Mouse (Mus musculus): ENCODE data around the gene Bcl2a1a.
"Not testable (repeated sequence)": the region's sequence is repeated elsewhere in the genome, so short reads cannot be mapped to it uniquely, and the experiment has no call there.

The Bcl2a1a gene

GRCm38 (mm10) chr9:88956670-88957153, at the start of gene Bcl2a1a:
Gene Bcl2a1a, plus strand, starts transcription at chr9:88956900.
- in situ Hi-C loops (cut with MboI, MseI): loop anchor here (10.0 kb wide), 1 partner anchor 222 kb away; the partner anchor contains the start of gene Bcl2a1d

GRCm38 (mm10) chr9:88916576-88916975, 40.1 kb upstream of the Bcl2a1a start:
- in situ Hi-C loops (cut with MboI, MseI): loop anchor here (5.0 kb wide), 2 partner anchors 149 to 241 kb away; no protein-coding TSS in a partner anchor

- in situ Hi-C loops (cut with MboI, MseI): not testable (repeated sequence)
Observed at GRCm38 (mm10) chr9:88938312-88938711, 18.4 kb upstream of the Bcl2a1a start.

GRCm38 (mm10) chr9:88951466-88951865, 5.2 kb upstream of the Bcl2a1a start:
- in situ Hi-C loops (cut with MboI, MseI): loop anchor here (10.0 kb wide), 1 partner anchor 217 kb away; the partner anchor contains the start of gene Bcl2a1d

GRCm38 (mm10) chr9:88953151-88953550, 3.5 kb upstream of the Bcl2a1a start:
- in situ Hi-C loops (cut with MboI, MseI): loop anchor here (10.0 kb wide), 1 partner anchor 218 kb away; the partner anchor contains the start of gene Bcl2a1d

GRCm38 (mm10) chr9:88955224-88955623, 1.5 kb upstream of the Bcl2a1a start:
- in situ Hi-C loops (cut with MboI, MseI): loop anchor here (10.0 kb wide), 1 partner anchor 220 kb away; the partner anchor contains the start of gene Bcl2a1d

GRCm38 (mm10) chr9:88956035-88956434, 665 bp upstream of the Bcl2a1a start:
- in situ Hi-C loops (cut with MboI, MseI): loop anchor here (10.0 kb wide), 1 partner anchor 221 kb away; the partner anchor contains the start of gene Bcl2a1d

- in situ Hi-C loops (cut with MboI, MseI): loop anchor here (10.0 kb wide), 1 partner anchor 224 kb away; the partner anchor contains the start of gene Bcl2a1d
Observed at GRCm38 (mm10) chr9:88958891-88959290, 2.2 kb downstream of the Bcl2a1a start.

GRCm38 (mm10) chr9:88959981-88960380, 3.3 kb downstream of the Bcl2a1a start:
- in situ Hi-C loops (cut with MboI, MseI): loop anchor here (10.0 kb wide), 2 partner anchors 225 to 255 kb away; partner anchors contain the start of gene Bcl2a1d

- in situ Hi-C loops (cut with MboI, MseI): loop anchor here (10.0 kb wide), 1 partner anchor 262 kb away; no protein-coding TSS in a partner anchor
Observed at GRCm38 (mm10) chr9:88966462-88966861, 9.8 kb downstream of the Bcl2a1a start.

GRCm38 (mm10) chr9:88969502-88969901, 12.8 kb downstream of the Bcl2a1a start:
- in situ Hi-C loops (cut with MboI, MseI): loop anchor here (10.0 kb wide), 1 partner anchor 265 kb away; no protein-coding TSS in a partner anchor

GRCm38 (mm10) chr9:88976875-88977274, 20.2 kb downstream of the Bcl2a1a start:
- in situ Hi-C loops (cut with MboI, MseI): not testable (repeated sequence)

- in situ Hi-C loops (cut with MboI, MseI): loop anchor here (5.0 kb wide), 2 partner anchors 263 to 292 kb away; no protein-coding TSS in a partner anchor
Observed at GRCm38 (mm10) chr9:88979781-88980180, 23.1 kb downstream of the Bcl2a1a start.

GRCm38 (mm10) chr9:89001541-89001940, 44.8 kb downstream of the Bcl2a1a start:
- in situ Hi-C loops (cut with MboI, MseI): not testable (repeated sequence)

Measured in T-helper 1 cell (primary cell).